Mouse (Mus musculus) adrenal gland, postnatal 36 days (tissue): ENCODE data around the gene Gm29106. TPM values are rescaled to one million over a fixed set of nuclear protein-coding genes. Genes with fewer than 3 reads are reported as not detected.
A peak's percentile ranks its signal among the peaks of the same experiment; 100 is the strongest.
"Not testable (repeated sequence)": the region's sequence is repeated elsewhere in the genome, so short reads cannot be mapped to it uniquely, and the experiment has no call there.

Experiments used
- DNase-seq, 2 experiments: peaks; one replicate each; pipeline ENCODE4 v3.0.0; 2021; ENCODE audit warnings: mixed read lengths in 1 of 2
- long read RNA-seq, 2 experiments: library from polyadenylated mRNA; stranded (forward); transcript quantifications; one replicate each; pipeline ENCODE4 v2.0.0; 2021; ENCODE audit warnings: borderline sequencing depth in 2 of 2
- total RNA-seq, 2 experiments: library from RNA; stranded (reverse); gene quantifications; 2 replicates each; pipeline ENCODE4 v1.2.3; 2021

Gene Gm29106
- not detected for total RNA-seq
- long read RNA-seq, experiment 1 = 0 reads
- long read RNA-seq, experiment 2 = 0 reads

DNA sequence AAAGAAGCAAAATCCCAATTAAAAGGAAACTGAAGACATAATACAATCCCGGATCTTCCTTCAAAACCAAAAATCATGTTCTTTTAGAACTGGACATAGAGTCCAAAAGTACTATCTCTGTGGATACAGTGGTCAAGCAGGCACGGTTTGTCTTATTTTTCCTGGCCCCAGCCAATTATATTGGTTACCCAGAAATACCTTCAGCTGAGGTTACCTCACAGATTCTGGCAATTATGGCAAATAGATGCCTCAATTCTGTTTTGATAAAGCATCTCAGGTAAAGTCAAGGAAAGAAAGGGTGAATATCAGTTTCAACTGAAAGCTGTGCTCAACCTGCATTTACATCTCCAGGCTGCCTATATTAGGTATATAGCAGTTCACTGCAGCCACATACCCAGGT lies at the start of gene Gm29106:
TSS of gene Gm29106 (plus strand) at position 301 of the 400 bp plus-strand sequence.
- DNase-seq = not testable (repeated sequence)

DNA sequence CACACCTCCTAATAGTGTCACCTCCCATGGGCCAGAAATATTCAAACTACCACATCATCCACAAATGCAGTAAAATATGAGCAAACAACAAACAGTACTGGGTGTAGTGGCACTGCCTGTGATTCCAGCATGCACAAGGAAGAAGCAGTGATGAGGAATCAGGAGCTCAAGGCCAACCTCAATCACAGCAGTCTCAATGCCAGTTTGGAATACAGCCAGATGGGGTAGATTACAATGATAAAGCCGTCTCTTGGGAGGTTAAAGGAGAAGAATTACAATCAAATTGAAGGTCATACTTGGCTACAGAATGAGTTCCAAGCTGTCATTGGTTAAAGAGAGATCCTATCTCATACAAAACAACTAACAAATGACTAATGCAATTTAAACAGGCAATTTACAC lies 52.2 kb downstream of the Gm29106 start:
- peak; percentile 48 to 63 for DNase-seq

DNA sequence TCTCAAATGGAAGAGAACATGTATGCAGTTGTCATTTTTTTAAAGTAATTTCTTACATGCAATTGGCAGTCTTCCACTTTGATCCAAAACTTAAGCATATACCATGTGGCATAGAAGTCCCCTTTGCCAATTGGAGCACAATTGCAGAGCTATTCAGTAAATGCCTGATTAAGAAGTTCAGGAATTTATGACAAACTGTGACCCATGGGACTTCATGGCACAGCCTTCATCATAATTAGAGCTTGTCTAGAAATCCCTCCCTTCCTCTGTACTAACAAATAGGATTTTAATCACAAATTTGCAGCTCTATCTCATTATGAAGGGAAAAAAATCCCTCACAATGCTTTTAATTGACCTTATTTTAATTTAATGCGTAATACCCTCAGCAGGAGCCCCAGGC lies 59.7 kb downstream of the Gm29106 start:
- DNase-seq = no peak

Other genes with a start within 250 kb of the Gm29106 start
- not detected for gene Gm28168, start 248.5 kb upstream of the Gm29106 start, total RNA-seq
- gene Gm7145, start 210.6 kb upstream of the Gm29106 start, total RNA-seq = not detected
- gene Tsn, start 135.2 kb downstream of the Gm29106 start, total RNA-seq = 100 to 1,000 TPM; 120 to 149 TPM
- 10 to 100 TPM; 44.6 to 45.3 TPM for gene Nifk, start 145.3 kb downstream of the Gm29106 start, total RNA-seq
- gene Clasp1, start 212.5 kb downstream of the Gm29106 start, total RNA-seq = 10 to 100 TPM; 39.7 to 44.5 TPM